Mouse (Mus musculus) erythroblast, embryonic 14.5 days (primary cell): Measurements from ENCODE around the gene Mtor.

Experiments
- GATA1 ChIP-seq: IDR thresholded peaks from 2 replicates; pipeline ENCODE4 v1.6.1; 2012; ENCODE audit warnings: low read length, inconsistent platforms, mixed read lengths
- TAL1 ChIP-seq: IDR thresholded peaks from 3 replicates; pipeline ENCODE4 v1.6.1; 2012; ENCODE audit warnings: low read length, inconsistent platforms, mixed read lengths

GRCm38 (mm10) chr4:148448853-148449245, 438 bp downstream of the Mtor start:
- TF ChIP-seq TAL1, result no peak
- TF ChIP-seq GATA1, result no peak
